Mouse (Mus musculus) midbrain, embryonic 11.5 days (tissue): ENCODE measurements at regions not wholly inside any gene's neighbourhood (a gene's known extent, or its start where the extent isn't known, plus 50 kb on each side); places are given as distances from the start of the nearest gene placed in this dataset.

ENCODE experiments used
- ATAC-seq: fragments of 200-750 bp; cut with Nextera tagmentation; 2 replicates; pipeline ENCODE4 v1.8.0; 2017; ENCODE audit warnings: moderate TSS enrichment, moderate library complexity; ENCODE audit not compliant: low FRiP score
- DNase-seq: peaks from one replicate; pipeline ENCODE4 v3.0.0; 2015; ENCODE audit warnings: low spot score; ENCODE audit errors: missing footprints
- H3K27ac ChIP-seq: fragments of 300-500 bp; sonication (generic); 2 replicates; pipeline ENCODE4 v1.5.1; 2014; ENCODE audit warnings: low read depth, low read length
- H3K27me3 ChIP-seq: fragments of 300-500 bp; sonication (generic); 2 replicates; pipeline ENCODE4 v1.6.1; 2014; ENCODE audit warnings: mild to moderate bottlenecking, low read length, moderate library complexity, mixed read lengths; ENCODE audit not compliant: control insufficient read depth, insufficient read depth
- H3K36me3 ChIP-seq: fragments of 300-500 bp; sonication (generic); 2 replicates; pipeline ENCODE4 v1.6.1; 2014; ENCODE audit warnings: mild to moderate bottlenecking, low read length, moderate library complexity, mixed read lengths; ENCODE audit not compliant: control insufficient read depth, insufficient read depth
- H3K4me1 ChIP-seq: fragments of 300-500 bp; sonication (generic); 2 replicates; pipeline ENCODE4 v1.6.1; 2014; ENCODE audit warnings: low read length; ENCODE audit not compliant: control insufficient read depth, insufficient read depth
- H3K4me2 ChIP-seq: fragments of 300-500 bp; sonication (generic); 2 replicates; pipeline ENCODE4 v1.6.1; 2014; ENCODE audit warnings: mild to moderate bottlenecking, moderate library complexity
- H3K4me3 ChIP-seq: fragments of 300-500 bp; sonication (generic); 2 replicates; pipeline ENCODE4 v1.5.1; 2014; ENCODE audit warnings: low read depth, low read length
- H3K9ac ChIP-seq: fragments of 300-500 bp; sonication (generic); 2 replicates; pipeline ENCODE4 v1.6.1; 2014; ENCODE audit warnings: low read length
- H3K9me3 ChIP-seq: fragments of 300-500 bp; sonication (generic); 2 replicates; pipeline ENCODE4 v1.6.1; 2016; ENCODE audit warnings: low read length; ENCODE audit not compliant: control insufficient read depth
- WGBS: fragments of 180-500 bp; shearing (Covaris S2); extraction: QIAGEN DNeasy Blood & Tissue Kit; methylation state at CpG from one replicate; pipeline ENCODE4 v1.1.7; 2014; 5-methylcytosine and 5-hydroxymethylcytosine counted together

GRCm38 (mm10) chr2:168332972-168333371, 51.4 kb upstream of the Kcng1 start:
- no peaks in the 10 kb centered on the region for H3K9me3 ChIP-seq
- H3K4me1 ChIP-seq = peaks cover 16% of the 10 kb centered on the region
- no peaks in the 10 kb centered on the region for H3K27me3 ChIP-seq
- no peak overlapping the region for H3K4me2 ChIP-seq
- H3K36me3 ChIP-seq = no peaks in the 10 kb centered on the region
- H3K4me3 ChIP-seq = no peak overlapping the region
- no peak overlapping the region for H3K9ac ChIP-seq
- no peak for ATAC-seq
- WGBS = 73% methylated on average over 6 of the region's 6 CpGs
- H3K27ac ChIP-seq = no peak overlapping the region
- no peak for DNase-seq
